Mouse (Mus musculus): ENCODE results near the gene Ergic1. TPM values are rescaled to one million over a fixed set of nuclear protein-coding genes. Genes with fewer than 3 reads are reported as not detected.

Ergic1 gene
- polyA plus RNA-seq, 1 experiment, result 80.2 TPM

GRCm38 (mm10) chr17:26649565-26649964, 88.3 kb downstream of the Ergic1 start:
- Histone ChIP-seq H3K27me3 (ENCODE audit: control insufficient read depth, insufficient read depth, low read length) (no peaks in the 10 kb centered on the region), H3K36me3 (ENCODE audit: control insufficient read depth, insufficient read depth, low read length) (no peaks in the 10 kb centered on the region), H3K4me3 (ENCODE audit: control insufficient read depth, insufficient read depth, low read length) (no peak overlapping the region), H3K27ac (ENCODE audit: control insufficient read depth, insufficient read depth, low read length) (no peak overlapping the region), H3K4me1 (replicated peaks; ENCODE audit: control insufficient read depth, insufficient read depth, low read length) (no peaks in the 10 kb centered on the region)
- 91% methylated on average over 4 of the region's 4 CpGs for WGBS
- DNase-seq, result no peak
- TF ChIP-seq CTCF (IDR thresholded peaks at IDR 0.05; ENCODE audit: borderline replicate concordance, control insufficient read depth, extremely low read depth, insufficient read depth, low read length, poor library complexity) (no peak), POLR2A (IDR thresholded peaks at IDR 0.05; ENCODE audit: control insufficient read depth, extremely low read depth, insufficient read depth, low read length, poor library complexity) (no peak)

GRCm38 (mm10) chr17:26650451-26651363, 89.4 kb downstream of the Ergic1 start:
- no peak for DNase-seq
- Histone ChIP-seq H3K4me3 (ENCODE audit: control insufficient read depth, insufficient read depth, low read length) (no peak overlapping the region), H3K27ac (ENCODE audit: control insufficient read depth, insufficient read depth, low read length) (no peak overlapping the region), H3K27me3 (ENCODE audit: control insufficient read depth, insufficient read depth, low read length) (no peaks in the 10 kb centered on the region), H3K36me3 (ENCODE audit: control insufficient read depth, insufficient read depth, low read length) (0 out of 2 replicates have a peak, but pooled peaks cover 3% of the 10 kb centered on the region), H3K4me1 (replicated peaks; ENCODE audit: control insufficient read depth, insufficient read depth, low read length) (no peaks in the 10 kb centered on the region)
- WGBS, result 94% methylated on average over 14 of the region's 14 CpGs
- TF ChIP-seq POLR2A (IDR thresholded peaks at IDR 0.05; ENCODE audit: control insufficient read depth, extremely low read depth, insufficient read depth, low read length, poor library complexity) (no peak), CTCF (IDR thresholded peaks at IDR 0.05; ENCODE audit: borderline replicate concordance, control insufficient read depth, extremely low read depth, insufficient read depth, low read length, poor library complexity) (no peak)

DNA sequence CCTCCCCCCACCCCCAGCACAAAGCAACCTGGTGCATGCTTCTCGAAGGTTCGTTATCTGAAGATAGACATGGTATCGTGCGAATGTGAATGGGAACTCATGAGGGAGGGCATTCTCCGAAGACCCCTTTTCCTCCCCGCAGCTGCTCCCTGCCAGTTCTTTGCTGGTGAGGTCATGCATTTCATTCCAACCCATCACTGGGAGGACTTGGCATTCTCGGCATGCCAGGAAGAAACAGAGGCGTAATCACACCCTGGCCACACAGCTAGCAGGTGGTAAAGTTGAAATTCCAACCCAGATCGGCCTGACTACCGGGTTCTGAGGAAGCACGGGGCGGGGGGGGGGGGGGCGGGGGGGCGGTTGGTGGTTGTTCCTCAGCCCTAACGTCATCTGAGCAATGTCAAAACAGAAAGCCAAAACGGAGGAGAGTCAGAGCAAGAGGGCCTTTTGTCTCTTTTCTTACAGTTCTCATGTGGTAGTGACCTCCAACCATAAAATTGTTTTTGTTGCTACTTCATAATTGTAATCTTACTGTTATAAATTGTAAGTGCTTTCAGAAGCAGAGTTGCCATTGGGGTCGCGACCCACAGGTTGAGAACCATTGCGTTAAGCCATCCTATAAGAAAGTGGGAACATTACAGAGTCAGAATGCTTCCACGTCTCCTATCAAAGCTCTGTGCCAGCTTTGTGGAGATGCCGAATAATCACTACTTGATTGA, 97.7 kb downstream of the Ergic1 start:
- Histone ChIP-seq H3K4me1 (replicated peaks; ENCODE audit: control insufficient read depth, insufficient read depth, low read length) (0 out of 2 replicates have a peak, but pooled peaks cover 7% of the 10 kb centered on the region), H3K27me3 (ENCODE audit: control insufficient read depth, insufficient read depth, low read length) (no peaks in the 10 kb centered on the region), H3K36me3 (ENCODE audit: control insufficient read depth, insufficient read depth, low read length) (0 out of 2 replicates have a peak, but pooled peaks cover 3% of the 10 kb centered on the region), H3K4me3 (ENCODE audit: control insufficient read depth, insufficient read depth, low read length) (no peak overlapping the region), H3K27ac (ENCODE audit: control insufficient read depth, insufficient read depth, low read length) (no peak overlapping the region)
- WGBS, result 56% methylated on average over 21 of the region's 21 CpGs
- DNase-seq, result no peak
- TF ChIP-seq CTCF (IDR thresholded peaks at IDR 0.05; ENCODE audit: borderline replicate concordance, control insufficient read depth, extremely low read depth, insufficient read depth, low read length, poor library complexity) (no peak), POLR2A (IDR thresholded peaks at IDR 0.05; ENCODE audit: control insufficient read depth, extremely low read depth, insufficient read depth, low read length, poor library complexity) (no peak)

- H3K27ac ChIP-seq (ENCODE audit: control insufficient read depth, insufficient read depth, low read length), result no peak overlapping the region
- WGBS, result 77% methylated on average over 3 of the region's 3 CpGs
- TF ChIP-seq CTCF (IDR thresholded peaks at IDR 0.05; ENCODE audit: borderline replicate concordance, control insufficient read depth, extremely low read depth, insufficient read depth, low read length, poor library complexity), result no peak
- no peak for TF ChIP-seq POLR2A (IDR thresholded peaks at IDR 0.05; ENCODE audit: control insufficient read depth, extremely low read depth, insufficient read depth, low read length, poor library complexity)
Observed at GRCm38 (mm10) chr17:26659573-26659915, 98.3 kb downstream of the Ergic1 start.

GRCm38 (mm10) chr17:26660192-26660912, 99.1 kb downstream of the Ergic1 start:
- H3K4me3 ChIP-seq (ENCODE audit: control insufficient read depth, insufficient read depth, low read length), result no peak overlapping the region
- 0 out of 2 replicates have a peak, but pooled peaks cover 7% of the 10 kb centered on the region for H3K4me1 ChIP-seq (replicated peaks; ENCODE audit: control insufficient read depth, insufficient read depth, low read length)
- 0 out of 2 replicates have a peak, but pooled peaks cover 2% of the 10 kb centered on the region for H3K36me3 ChIP-seq (ENCODE audit: control insufficient read depth, insufficient read depth, low read length)
- H3K27ac ChIP-seq (ENCODE audit: control insufficient read depth, insufficient read depth, low read length), result no peak overlapping the region
- WGBS, result 28% methylated on average over 21 of the region's 21 CpGs
- no peaks in the 10 kb centered on the region for H3K27me3 ChIP-seq (ENCODE audit: control insufficient read depth, insufficient read depth, low read length)
- DNase-seq, result peak; percentile 78
- TF ChIP-seq POLR2A (IDR thresholded peaks at IDR 0.05; ENCODE audit: control insufficient read depth, extremely low read depth, insufficient read depth, low read length, poor library complexity) (no peak), CTCF (IDR thresholded peaks at IDR 0.05; ENCODE audit: borderline replicate concordance, control insufficient read depth, extremely low read depth, insufficient read depth, low read length, poor library complexity) (peak; percentile 75)

More at GRCm38 (mm10) chr17:26659573-26659915, 98.3 kb downstream of the Ergic1 start:
- no peak for DNase-seq
- H3K4me3 ChIP-seq (ENCODE audit: control insufficient read depth, insufficient read depth, low read length), result no peak overlapping the region
- H3K27me3 ChIP-seq (ENCODE audit: control insufficient read depth, insufficient read depth, low read length), result no peaks in the 10 kb centered on the region
- H3K36me3 ChIP-seq (ENCODE audit: control insufficient read depth, insufficient read depth, low read length), result 0 out of 2 replicates have a peak, but pooled peaks cover 3% of the 10 kb centered on the region
- 0 out of 2 replicates have a peak, but pooled peaks cover 7% of the 10 kb centered on the region for H3K4me1 ChIP-seq (replicated peaks; ENCODE audit: control insufficient read depth, insufficient read depth, low read length)

DNA sequence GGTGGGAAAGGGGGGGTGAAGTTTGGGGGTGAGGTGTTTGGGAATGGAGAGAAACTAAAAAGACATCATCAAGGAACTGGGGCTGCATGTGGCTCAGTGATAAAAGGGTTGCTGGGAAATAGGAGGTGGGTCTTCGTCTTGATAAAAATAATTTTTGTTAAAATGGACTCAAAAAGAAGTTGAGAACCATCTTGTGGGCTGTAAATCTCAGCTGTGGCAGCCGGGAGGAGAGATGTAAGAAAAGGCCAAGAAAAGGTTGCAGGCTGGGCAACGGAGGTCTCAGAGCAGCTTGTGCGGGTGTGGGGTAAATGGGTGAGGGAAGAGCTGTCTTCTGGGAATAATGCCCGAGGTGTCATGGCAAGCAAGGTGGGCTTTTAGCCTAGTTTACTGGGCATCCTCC, 100.9 kb downstream of the Ergic1 start:
- TF ChIP-seq CTCF (IDR thresholded peaks at IDR 0.05; ENCODE audit: borderline replicate concordance, control insufficient read depth, extremely low read depth, insufficient read depth, low read length, poor library complexity) (no peak), POLR2A (IDR thresholded peaks at IDR 0.05; ENCODE audit: control insufficient read depth, extremely low read depth, insufficient read depth, low read length, poor library complexity) (no peak)
- no peaks in the 10 kb centered on the region for H3K36me3 ChIP-seq (ENCODE audit: control insufficient read depth, insufficient read depth, low read length)
- H3K27me3 ChIP-seq (ENCODE audit: control insufficient read depth, insufficient read depth, low read length), result no peaks in the 10 kb centered on the region
- H3K4me1 ChIP-seq (replicated peaks; ENCODE audit: control insufficient read depth, insufficient read depth, low read length), result 0 out of 2 replicates have a peak, but pooled peaks cover 7% of the 10 kb centered on the region
- no peak overlapping the region for H3K4me3 ChIP-seq (ENCODE audit: control insufficient read depth, insufficient read depth, low read length)
- no peak for DNase-seq
- WGBS, result 87% methylated on average over 5 of the region's 5 CpGs
- H3K27ac ChIP-seq (ENCODE audit: control insufficient read depth, insufficient read depth, low read length), result no peak overlapping the region

Data from thymus, adult 2 months (tissue).